7 mouse cellular contexts compared by ENCODE assay signal in genomic region chr19:43584788-43585187, GRCm38 (mm10). TPM values are rescaled to one million over a fixed set of nuclear protein-coding genes. Genes with fewer than 3 reads are reported as not detected.
DNase-seq lines count a peak whose midpoint lies in the region; ATAC-seq and TF ChIP-seq lines count a peak whose summit lies in the region.

No protein-coding gene starts in this region.

- no peak for TF ChIP-seq CTCF in stomach, postnatal 0 days (IDR thresholded peaks at IDR 0.05; ENCODE audit: low read depth)

- no peak overlapping the region for H3K27ac ChIP-seq in embryonic facial prominence, embryonic 14.5 days (replicated peaks; ENCODE audit: low read depth, low read length)
- 0 out of 2 replicates have a peak overlapping the region, but pooled peaks have one; percentile 17 for H3K27ac ChIP-seq in intestine, embryonic 15.5 days
- H3K27ac ChIP-seq in liver, embryonic 16.5 days (ENCODE audit: low read length), result no peak overlapping the region
- H3K27ac ChIP-seq in stomach, postnatal 0 days (replicated peaks), result no peak overlapping the region

- WGBS in embryonic facial prominence, embryonic 14.5 days, result 3% methylated on average over 13 of the region's 13 CpGs
- WGBS in intestine, embryonic 15.5 days, result 2% methylated on average over 13 of the region's 13 CpGs
- 4% methylated on average over 13 of the region's 13 CpGs for WGBS in liver, embryonic 16.5 days (ENCODE audit: insufficient replicate concordance)
- WGBS in stomach, postnatal 0 days, result 4% methylated on average over 13 of the region's 13 CpGs

- no peaks in the 10 kb centered on the region for H3K4me1 ChIP-seq in embryonic facial prominence, embryonic 14.5 days (ENCODE audit: control insufficient read depth, insufficient read depth, low read length)
- H3K4me1 ChIP-seq in intestine, embryonic 15.5 days (replicated peaks), result peaks cover 11% of the 10 kb centered on the region; the same call in 1 of the 2 replicates
- H3K4me1 ChIP-seq in liver, embryonic 16.5 days (ENCODE audit: control insufficient read depth, low read depth, low read length), result no peaks in the 10 kb centered on the region
- H3K4me1 ChIP-seq in stomach, postnatal 0 days (replicated peaks; ENCODE audit: control insufficient read depth, insufficient read depth), result no peaks in the 10 kb centered on the region

- peak overlapping the region; percentile 7 for H3K4me3 ChIP-seq in embryonic facial prominence, embryonic 14.5 days (ENCODE audit: low read depth, low read length)
- H3K4me3 ChIP-seq in intestine, embryonic 15.5 days (replicated peaks), result no peak overlapping the region
- no peak overlapping the region for H3K4me3 ChIP-seq in liver, embryonic 16.5 days (ENCODE audit: low read depth, low read length)
- 0 out of 2 replicates have a peak overlapping the region, but pooled peaks have one; percentile 6 for H3K4me3 ChIP-seq in stomach, postnatal 0 days (ENCODE audit: low read depth, low read length)

- H3K36me3 ChIP-seq in embryonic facial prominence, embryonic 14.5 days (ENCODE audit: control insufficient read depth, insufficient read depth, low read length), result no peaks in the 10 kb centered on the region
- no peaks in the 10 kb centered on the region for H3K36me3 ChIP-seq in intestine, embryonic 15.5 days
- no peaks in the 10 kb centered on the region for H3K36me3 ChIP-seq in liver, embryonic 16.5 days (ENCODE audit: control insufficient read depth, insufficient read depth)
- no peaks in the 10 kb centered on the region for H3K36me3 ChIP-seq in stomach, postnatal 0 days (ENCODE audit: control insufficient read depth, insufficient read depth, low read length)

- H3K4me2 ChIP-seq in embryonic facial prominence, embryonic 14.5 days (ENCODE audit: low read depth, low read length), result peak overlapping the region; percentile 27
- peak overlapping the region; percentile 44 for H3K4me2 ChIP-seq in intestine, embryonic 15.5 days (replicated peaks)
- peak overlapping the region; percentile 19; the same call in 1 of the 2 replicates for H3K4me2 ChIP-seq in liver, embryonic 16.5 days (ENCODE audit: low read depth, low read length)
- peak overlapping the region; percentile 36; the same call in 1 of the 2 replicates for H3K4me2 ChIP-seq in stomach, postnatal 0 days (replicated peaks; ENCODE audit: low read depth)

- no peak for TF ChIP-seq EP300 in stomach, postnatal 0 days (optimal IDR thresholded peaks at IDR 0.05)

- H3K27me3 ChIP-seq in embryonic facial prominence, embryonic 14.5 days (replicated peaks; ENCODE audit: control insufficient read depth, insufficient read depth, low read length), result peaks cover 89% of the 10 kb centered on the region
- H3K27me3 ChIP-seq in intestine, embryonic 15.5 days (replicated peaks), result peaks cover 20% of the 10 kb centered on the region
- peaks cover 46% of the 10 kb centered on the region for H3K27me3 ChIP-seq in liver, embryonic 16.5 days (ENCODE audit: control insufficient read depth, insufficient read depth, low read depth, low read length)
- H3K27me3 ChIP-seq in stomach, postnatal 0 days (ENCODE audit: control insufficient read depth, insufficient read depth, low read length), result peaks cover 4% of the 10 kb centered on the region; the same call in 1 of the 2 replicates

- DNase-seq in adrenal gland, postnatal 14 days, result peak; percentile 62
- peak; percentile 49 for DNase-seq in embryonic facial prominence, embryonic 14.5 days (ENCODE audit: low spot score)
- peak; percentile 33 for DNase-seq in stomach, postnatal 0 days (ENCODE audit: low spot score)
- no peak for DNase-seq in B cell, adult 2 months

- no peaks in the 10 kb centered on the region for H3K9me3 ChIP-seq in embryonic facial prominence, embryonic 14.5 days (ENCODE audit: control insufficient read depth, low read length)
- no peaks in the 10 kb centered on the region for H3K9me3 ChIP-seq in intestine, embryonic 15.5 days
- no peaks in the 10 kb centered on the region for H3K9me3 ChIP-seq in liver, embryonic 16.5 days (replicated peaks; ENCODE audit: control insufficient read depth, low read length)
- no peaks in the 10 kb centered on the region for H3K9me3 ChIP-seq in stomach, postnatal 0 days (ENCODE audit: control insufficient read depth, low read length)

- no peak for ATAC-seq in embryonic facial prominence, embryonic 14.5 days (ENCODE audit: low read depth)
- ATAC-seq in intestine, embryonic 15.5 days, result peak; percentile 81
- ATAC-seq in liver, embryonic 16.5 days (ENCODE audit: low read depth), result no peak
- no peak for ATAC-seq in stomach, postnatal 0 days (ENCODE audit: low FRiP score, low TSS enrichment)
- ATAC-seq in erythroblast, adult 5-6 weeks (replicated peaks; ENCODE audit: low FRiP score, poor library complexity, severe bottlenecking), result no peak

- H3K9ac ChIP-seq in embryonic facial prominence, embryonic 14.5 days (ENCODE audit: low read depth, low read length), result no peak overlapping the region
- H3K9ac ChIP-seq in intestine, embryonic 15.5 days, result no peak overlapping the region
- no peak overlapping the region for H3K9ac ChIP-seq in liver, embryonic 16.5 days (ENCODE audit: low read depth, low read length)
- no peak overlapping the region for H3K9ac ChIP-seq in stomach, postnatal 0 days (ENCODE audit: low read length)

RNA-seq across cellular contexts. Expression of gene Nkx2-3, which starts 27.3 kb away (rescaled TPM):
- total RNA-seq in adrenal gland, postnatal 14 days (2021), result not detected in 2 replicates
- polyA plus RNA-seq in embryonic facial prominence, embryonic 14.5 days (2014; fragmentation: Nextera tagmentation; extraction: Ambion mirVana), result 2.0 and 2.4 TPM in 2 replicates
- 80.9 and 88.1 TPM in 2 replicates for polyA plus RNA-seq in intestine, embryonic 15.5 days (2015; fragmentation: Nextera tagmentation; extraction: Ambion mirVana)
- polyA plus RNA-seq in liver, embryonic 16.5 days (2015; fragmentation: Nextera tagmentation; extraction: Ambion mirVana), result 0.11 and 0.32 TPM in 2 replicates
- polyA plus RNA-seq in stomach, postnatal 0 days (2015; fragmentation: Nextera tagmentation; extraction: Ambion mirVana), result 5.4 and 5.7 TPM in 2 replicates
- total RNA-seq in erythroblast, adult 5-6 weeks (2015; ENCODE audit: low replicate concordance), result 1.7 TPM in 1 of 2 replicates, not detected in the other
- total RNA-seq in erythroblast, adult 5-6 weeks (2017; ENCODE audit: low replicate concordance), result not detected in 2 replicates

Comparison
In these comparisons a context has a peak if more than half of its experiments do, and no peak if none do; other contexts are left out.
1. DNase-seq: peak in adrenal gland, postnatal 14 days (single experiment), embryonic facial prominence, embryonic 14.5 days (single experiment) and stomach, postnatal 0 days (single experiment); none in B cell, adult 2 months (0 of 2).
2. H3K4me3 ChIP-seq: peak in embryonic facial prominence, embryonic 14.5 days (single experiment) and stomach, postnatal 0 days (single experiment); none in intestine, embryonic 15.5 days (single experiment) and liver, embryonic 16.5 days (single experiment).
3. RNA of gene Nkx2-3, which starts 27.3 kb away (polyA plus RNA-seq): 80.9 to 88.1 TPM in intestine, embryonic 15.5 days; 5.4 to 5.7 TPM in stomach, postnatal 0 days, 2.0 to 2.4 TPM in embryonic facial prominence, embryonic 14.5 days and 0.11 to 0.32 TPM in liver, embryonic 16.5 days; every median in the first group is over 10 times any median in the second.
4. Peak in every context shown above with its lines, with median percentiles within 50 percentile points of each other: H3K4me2 ChIP-seq.